Mouse (Mus musculus) heart, embryonic 12.5 days (tissue): Measurements from ENCODE around the gene Hectd4. TPM values are rescaled to one million over a fixed set of nuclear protein-coding genes. Genes with fewer than 3 reads are reported as not detected.
"Not testable (repeated sequence)": the region's sequence is repeated elsewhere in the genome, so short reads cannot be mapped to it uniquely, and the experiment has no call there.

ENCODE experiments used
- ATAC-seq: fragments of 200-750 bp; cut with Nextera tagmentation; 2 replicates; pipeline ENCODE4 v1.8.0; 2017; ENCODE audit warnings: moderate TSS enrichment, moderate library complexity; ENCODE audit not compliant: insufficient number of reproducible peaks, low FRiP score
- H3K27ac ChIP-seq: fragments of 300-500 bp; sonication (generic); 2 replicates; pipeline ENCODE4 v1.5.1; 2016; ENCODE audit warnings: mild to moderate bottlenecking, moderate library complexity; ENCODE audit not compliant: poor library complexity, severe bottlenecking
- H3K27me3 ChIP-seq: fragments of 300-500 bp; sonication (generic); replicated peaks from 2 replicates; pipeline ENCODE4 v1.6.1; 2016; ENCODE audit warnings: mild to moderate bottlenecking, moderate library complexity
- H3K36me3 ChIP-seq: fragments of 300-500 bp; sonication (generic); 2 replicates; pipeline ENCODE4 v1.6.1; 2016; ENCODE audit warnings: mild to moderate bottlenecking, moderate library complexity
- H3K4me1 ChIP-seq: fragments of 300-500 bp; sonication (generic); replicated peaks from 2 replicates; pipeline ENCODE4 v1.6.1; 2016; ENCODE audit warnings: mild to moderate bottlenecking
- H3K4me2 ChIP-seq: fragments of 300-500 bp; sonication (generic); 2 replicates; pipeline ENCODE4 v1.6.1; 2016; ENCODE audit warnings: mild to moderate bottlenecking, moderate library complexity
- H3K4me3 ChIP-seq: fragments of 300-500 bp; sonication (generic); 2 replicates; pipeline ENCODE4 v1.5.1; 2016; ENCODE audit warnings: mild to moderate bottlenecking
- H3K9ac ChIP-seq: fragments of 300-500 bp; sonication (generic); 2 replicates; pipeline ENCODE4 v1.6.1; 2016; ENCODE audit warnings: mild to moderate bottlenecking, moderate library complexity
- H3K9me3 ChIP-seq: fragments of 300-500 bp; sonication (generic); replicated peaks from 2 replicates; pipeline ENCODE4 v1.6.1; 2016; ENCODE audit warnings: mild to moderate bottlenecking, moderate library complexity
- WGBS: fragments of 180-500 bp; shearing (Covaris S2); methylation state at CpG from one replicate; pipeline ENCODE4 v1.1.7; 2016; 5-methylcytosine and 5-hydroxymethylcytosine counted together
- polyA plus RNA-seq: library from polyadenylated mRNA; unstranded; fragments of >200 nt; fragmentation: Nextera tagmentation; extraction: Ambion mirVana; gene quantifications from 2 replicates; pipeline ENCODE4 v1.2.1, GENCODE M21; 2016

The Hectd4 gene
- polyA plus RNA-seq, 1 experiment from 2014 or later: 6.8 TPM

GRCm38 (mm10) chr5:121206540-121206939 is 13.5 kb upstream of the Hectd4 start:
- H3K9me3 ChIP-seq: no peaks in the 10 kb centered on the region
- peak overlapping the region; percentile 96; the same call in 1 of the 2 replicates for H3K9ac ChIP-seq
- H3K4me2 ChIP-seq: peak overlapping the region; percentile 88
- H3K36me3 ChIP-seq: peaks cover 62% of the 10 kb centered on the region
- ATAC-seq: no peak
- H3K4me1 ChIP-seq: peaks cover 16% of the 10 kb centered on the region
- WGBS: 81% methylated on average over 9 of the region's 9 CpGs
- no peaks in the 10 kb centered on the region for H3K27me3 ChIP-seq
- peak overlapping the region; percentile 74; the same call in 1 of the 2 replicates for H3K4me3 ChIP-seq
- no peak overlapping the region for H3K27ac ChIP-seq

- no peak overlapping the region for H3K9ac ChIP-seq
- H3K4me2 ChIP-seq: peak overlapping the region; percentile 88; the same call in 1 of the 2 replicates
- H3K4me1 ChIP-seq: peaks cover 16% of the 10 kb centered on the region
- H3K27ac ChIP-seq: no peak overlapping the region
- no peaks in the 10 kb centered on the region for H3K27me3 ChIP-seq
- H3K36me3 ChIP-seq: peaks cover 66% of the 10 kb centered on the region
- WGBS: 77% methylated on average over 3 of the region's 3 CpGs
- no peaks in the 10 kb centered on the region for H3K9me3 ChIP-seq
- no peak overlapping the region for H3K4me3 ChIP-seq
- ATAC-seq: no peak
These were observed 13.0 kb upstream of the Hectd4 start for GRCm38 (mm10) chr5:121206984-121207383.

- H3K4me1 ChIP-seq: peaks cover 16% of the 10 kb centered on the region
- no peaks in the 10 kb centered on the region for H3K9me3 ChIP-seq
- no peak overlapping the region for H3K27ac ChIP-seq
- H3K9ac ChIP-seq: no peak overlapping the region
- H3K27me3 ChIP-seq: no peaks in the 10 kb centered on the region
- H3K4me2 ChIP-seq: no peak overlapping the region
- H3K36me3 ChIP-seq: peaks cover 76% of the 10 kb centered on the region
- WGBS: 90% methylated on average over 9 of the region's 9 CpGs
- no peak overlapping the region for H3K4me3 ChIP-seq
- ATAC-seq: no peak
These were observed 10.0 kb upstream of the Hectd4 start for GRCm38 (mm10) chr5:121209755-121210600.

GRCm38 (mm10) chr5:121210601-121210924 is 9.5 kb upstream of the Hectd4 start:
- H3K9ac ChIP-seq: no peak overlapping the region
- ATAC-seq: no peak
- no peaks in the 10 kb centered on the region for H3K9me3 ChIP-seq
- whole genome bisulfite sequencing: 78% methylated on average over 1 of the region's 1 CpGs
- H3K4me1 ChIP-seq: peaks cover 14% of the 10 kb centered on the region
- no peak overlapping the region for H3K4me3 ChIP-seq
- H3K4me2 ChIP-seq: no peak overlapping the region
- H3K27me3 ChIP-seq: no peaks in the 10 kb centered on the region
- H3K27ac ChIP-seq: no peak overlapping the region
- peaks cover 74% of the 10 kb centered on the region for H3K36me3 ChIP-seq

GRCm38 (mm10) chr5:121212108-121212507 is 7.9 kb upstream of the Hectd4 start:
- WGBS: 90% methylated on average over 6 of the region's 6 CpGs
- H3K9me3 ChIP-seq: no peaks in the 10 kb centered on the region
- peaks cover 59% of the 10 kb centered on the region for H3K36me3 ChIP-seq
- H3K27me3 ChIP-seq: no peaks in the 10 kb centered on the region
- H3K9ac ChIP-seq: no peak overlapping the region
- no peak for ATAC-seq
- H3K27ac ChIP-seq: no peak overlapping the region
- H3K4me1 ChIP-seq: no peaks in the 10 kb centered on the region; the same call in 1 of the 2 replicates
- no peak overlapping the region for H3K4me3 ChIP-seq
- H3K4me2 ChIP-seq: no peak overlapping the region

- ATAC-seq: no peak
- no peak overlapping the region for H3K27ac ChIP-seq
- no peaks in the 10 kb centered on the region for H3K27me3 ChIP-seq
- WGBS: 55% methylated on average over 7 of the region's 7 CpGs
- no peak overlapping the region for H3K4me2 ChIP-seq
- peaks cover 33% of the 10 kb centered on the region for H3K36me3 ChIP-seq
- 0 out of 2 replicates have a peak overlapping the region, but pooled peaks have one; percentile 18 for H3K9ac ChIP-seq
- no peak overlapping the region for H3K4me3 ChIP-seq
- no peaks in the 10 kb centered on the region; the same call in 1 of the 2 replicates for H3K4me1 ChIP-seq
- no peaks in the 10 kb centered on the region for H3K9me3 ChIP-seq
These were observed 5.3 kb upstream of the Hectd4 start for GRCm38 (mm10) chr5:121214707-121215106.

- H3K4me3 ChIP-seq: no peak overlapping the region
- H3K27me3 ChIP-seq: no peaks in the 10 kb centered on the region
- H3K4me1 ChIP-seq: peaks cover 2% of the 10 kb centered on the region; the same call in 1 of the 2 replicates
- peaks cover 25% of the 10 kb centered on the region for H3K36me3 ChIP-seq
- H3K9ac ChIP-seq: no peak overlapping the region
- H3K9me3 ChIP-seq: no peaks in the 10 kb centered on the region
- no peak overlapping the region for H3K4me2 ChIP-seq
- no peak overlapping the region for H3K27ac ChIP-seq
- 38% methylated on average over 13 of the region's 13 CpGs for WGBS
- ATAC-seq: no peak
These were observed 4.5 kb upstream of the Hectd4 start for GRCm38 (mm10) chr5:121215380-121216125.

- Histone ChIP-seq H3K9ac (no peak overlapping the region; the same call in 1 of the 2 replicates), H3K4me3 (no peak overlapping the region), H3K36me3 (peaks cover 19% of the 10 kb centered on the region), H3K27me3 (no peaks in the 10 kb centered on the region), H3K4me1 (peaks cover 4% of the 10 kb centered on the region), H3K9me3 (no peaks in the 10 kb centered on the region), H3K27ac (no peak overlapping the region), H3K4me2 (no peak overlapping the region)
- WGBS: 40% methylated on average over 12 of the region's 12 CpGs
- ATAC-seq: peak; percentile 23
These were observed 3.9 kb upstream of the Hectd4 start for GRCm38 (mm10) chr5:121216126-121216446.

- H3K4me2 ChIP-seq, H3K27me3 ChIP-seq, H3K27ac ChIP-seq, H3K4me3 ChIP-seq, H3K9ac ChIP-seq, ATAC-seq, H3K9me3 ChIP-seq: not testable (repeated sequence)
- 85% methylated on average over 9 of the region's 9 CpGs for WGBS
- peaks cover 13% of the 10 kb centered on the region for H3K36me3 ChIP-seq
- peaks cover 10% of the 10 kb centered on the region for H3K4me1 ChIP-seq
These were observed 3.3 kb upstream of the Hectd4 start for GRCm38 (mm10) chr5:121216584-121217312.

- ATAC-seq: no peak
- H3K4me3 ChIP-seq: no peak overlapping the region
- H3K9ac ChIP-seq: no peak overlapping the region
- no peak overlapping the region for H3K4me2 ChIP-seq
- H3K4me1 ChIP-seq: peaks cover 11% of the 10 kb centered on the region
- no peaks in the 10 kb centered on the region for H3K9me3 ChIP-seq
- H3K27me3 ChIP-seq: no peaks in the 10 kb centered on the region
- no peak overlapping the region for H3K27ac ChIP-seq
- peaks cover 7% of the 10 kb centered on the region for H3K36me3 ChIP-seq
- WGBS: 76% methylated on average over 2 of the region's 2 CpGs
These were observed 2.7 kb upstream of the Hectd4 start for GRCm38 (mm10) chr5:121217313-121217634.

GRCm38 (mm10) chr5:121219190-121219589 is 829 bp upstream of the Hectd4 start:
- ATAC-seq: no peak
- no peak overlapping the region for H3K4me2 ChIP-seq
- WGBS: 95% methylated on average over 1 of the region's 1 CpGs

More at GRCm38 (mm10) chr5:121219190-121219589, 829 bp upstream of the Hectd4 start:
- Histone ChIP-seq H3K4me3 (no peak overlapping the region), H3K9ac (no peak overlapping the region), H3K36me3 (no peaks in the 10 kb centered on the region), H3K27me3 (no peaks in the 10 kb centered on the region), H3K27ac (no peak overlapping the region), H3K4me1 (peaks cover 11% of the 10 kb centered on the region), H3K9me3 (no peaks in the 10 kb centered on the region)
